Mouse (Mus musculus): ENCODE results near the gene Gm20388.

Gene Gm20388

GRCm38 (mm10) chr8:121018236-121018635, 1107.6 kb downstream of the Gm20388 start:
- no peak for DNase-seq

- no peak for DNase-seq
These were observed 1110.8 kb downstream of the Gm20388 start for GRCm38 (mm10) chr8:121021488-121021887.

GRCm38 (mm10) chr8:121023003-121023402, 1112.4 kb downstream of the Gm20388 start:
- no peak for DNase-seq

GRCm38 (mm10) chr8:121023736-121024135, 1113.1 kb downstream of the Gm20388 start:
- DNase-seq, result no peak

GRCm38 (mm10) chr8:121025486-121025885, 1114.8 kb downstream of the Gm20388 start:
- DNase-seq, result no peak

- peak; percentile 48 for DNase-seq
These were observed 1117.1 kb downstream of the Gm20388 start for GRCm38 (mm10) chr8:121027787-121028186.

- DNase-seq, result no peak
These were observed 1118.4 kb downstream of the Gm20388 start for GRCm38 (mm10) chr8:121029076-121029475.

GRCm38 (mm10) chr8:121030496-121031040, 1119.9 kb downstream of the Gm20388 start:
- DNase-seq, result no peak

GRCm38 (mm10) chr8:121033299-121034013, 1122.8 kb downstream of the Gm20388 start:
- DNase-seq, result no peak

- peak; percentile 39 for DNase-seq
These were observed 1125.0 kb downstream of the Gm20388 start for GRCm38 (mm10) chr8:121035611-121036010.

GRCm38 (mm10) chr8:121043719-121044440, 1133.2 kb downstream of the Gm20388 start:
- DNase-seq, result no peak

- DNase-seq, result peak; percentile 49
These were observed 1136.8 kb downstream of the Gm20388 start for GRCm38 (mm10) chr8:121047441-121047840.

- no peak for DNase-seq
These were observed 1147.4 kb downstream of the Gm20388 start for GRCm38 (mm10) chr8:121058081-121058480.

- DNase-seq, result no peak
These were observed 1148.5 kb downstream of the Gm20388 start for GRCm38 (mm10) chr8:121059098-121059497.

GRCm38 (mm10) chr8:121062521-121062920, 1151.9 kb downstream of the Gm20388 start:
- DNase-seq, result no peak

GRCm38 (mm10) chr8:121063649-121064048, 1153.0 kb downstream of the Gm20388 start:
- DNase-seq, result no peak

- DNase-seq, result no peak
These were observed 1160.8 kb downstream of the Gm20388 start for GRCm38 (mm10) chr8:121071454-121071853.

GRCm38 (mm10) chr8:121072406-121073130, 1161.9 kb downstream of the Gm20388 start:
- DNase-seq, result no peak

GRCm38 (mm10) chr8:121073174-121074107, 1162.8 kb downstream of the Gm20388 start:
- DNase-seq, result no peak

GRCm38 (mm10) chr8:121074108-121074847, 1163.6 kb downstream of the Gm20388 start:
- no peak for DNase-seq

- no peak for DNase-seq
These were observed 1164.2 kb downstream of the Gm20388 start for GRCm38 (mm10) chr8:121074848-121075145.

GRCm38 (mm10) chr8:121075936-121076335, 1165.3 kb downstream of the Gm20388 start:
- no peak for DNase-seq
